15 mouse cellular contexts compared by ENCODE assay signal in the genomic region with DNA sequence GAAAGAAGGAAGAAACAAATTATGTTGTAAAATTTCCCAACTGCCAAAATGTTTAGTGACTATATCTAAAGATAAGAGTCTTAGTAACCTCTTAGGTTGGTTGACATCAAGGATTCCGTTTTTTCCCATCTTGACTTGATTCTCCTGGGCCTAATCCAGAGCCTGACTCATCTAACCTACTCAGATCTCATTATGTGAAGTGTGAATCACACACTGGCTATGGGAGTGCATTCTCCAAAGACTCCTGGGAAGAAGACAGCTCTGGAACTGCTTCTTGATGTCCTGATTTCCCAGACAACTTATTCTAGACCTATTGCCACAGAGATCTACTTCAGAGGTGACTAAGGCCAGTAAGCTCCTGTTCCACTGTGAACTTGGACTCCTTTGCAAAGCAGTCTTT. TPM values are rescaled to one million over a fixed set of nuclear protein-coding genes. Genes with fewer than 3 reads are reported as not detected.
"Had no signal": no experiment of that assay in that cellular context is flagged by ENCODE, and none has a peak within 500 bp of the region (broad histone marks: within the 10 kb centered on the region; RNA-seq: fewer than 3 reads in every experiment).

No protein-coding gene starts in this region.

- DNase-seq: kidney, adult 2 months; kidney, postnatal 14 days; lung, adult 18-20 months; thymus, adult 18-20 months; thymus, postnatal 14 days had no signal

- H3K9me3 ChIP-seq: kidney, embryonic 15.5 days; limb, embryonic 13.5 days; midbrain, embryonic 12.5 days; neural tube, embryonic 13.5 days had no signal

- H3K36me3 ChIP-seq: kidney, embryonic 15.5 days; limb, embryonic 13.5 days; midbrain, embryonic 12.5 days; neural tube, embryonic 13.5 days had no signal

- H3K27me3 ChIP-seq: kidney, embryonic 15.5 days; limb, embryonic 13.5 days; midbrain, embryonic 12.5 days had no signal

- H3K4me3 ChIP-seq: kidney, embryonic 15.5 days; limb, embryonic 13.5 days; midbrain, embryonic 12.5 days; neural tube, embryonic 13.5 days had no signal

- H3K27ac ChIP-seq: kidney, embryonic 15.5 days; limb, embryonic 13.5 days; liver, embryonic 14.5 days; midbrain, embryonic 12.5 days; neural tube, embryonic 13.5 days; stomach, postnatal 0 days had no signal

- ATAC-seq: midbrain, embryonic 16.5 days had no signal

- H3K9ac ChIP-seq: kidney, embryonic 15.5 days; limb, embryonic 13.5 days; liver, embryonic 14.5 days; midbrain, embryonic 12.5 days; neural tube, embryonic 13.5 days had no signal

- H3K4me1 ChIP-seq: kidney, embryonic 15.5 days; limb, embryonic 13.5 days; neural tube, embryonic 13.5 days had no signal

- H3K4me2 ChIP-seq: kidney, embryonic 15.5 days; limb, embryonic 13.5 days; midbrain, embryonic 12.5 days; neural tube, embryonic 13.5 days had no signal

RNA-seq across cellular contexts. Expression of gene Dbx2, which starts 43.2 kb away (rescaled TPM):
- total RNA-seq: liver, adult 2 months; megakaryocyte-erythroid progenitor cell, adult 5-6 weeks had no signal
- polyA plus RNA-seq: kidney, adult 2 months; liver, adult 2 months; liver, embryonic 14.5 days; lung, embryonic 16.5 days; stomach, postnatal 0 days had no signal
